Mouse (Mus musculus): ENCODE data around the gene Tmem216.

Tmem216 gene

DNA sequence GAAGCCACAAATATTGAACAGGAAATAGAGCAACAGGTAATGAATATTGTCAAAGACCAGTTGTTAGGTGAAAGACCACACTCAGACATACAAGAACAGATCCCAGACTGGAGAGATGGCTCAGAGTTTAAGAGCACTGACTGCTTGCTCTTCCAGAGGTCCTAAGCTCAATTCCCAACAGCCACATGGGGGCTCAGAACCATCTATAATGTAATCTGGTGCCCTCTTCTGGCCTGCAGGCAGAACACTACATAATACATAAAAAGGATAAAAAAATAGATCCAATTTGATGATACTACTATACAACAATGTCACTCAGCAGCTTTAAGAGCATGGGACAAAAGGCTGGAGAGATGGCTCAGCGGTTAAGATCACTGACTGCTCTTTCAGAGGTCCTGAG, 35.7 kb downstream of the Tmem216 start:
- in situ Hi-C loops (cut with MboI; ENCODE audit: low pct_unique_long_range_greater_than_20kb in 1 of 2, low sequenced_read_pairs in 2 of 2, unreplicated experiment in 1 of 2) = no loop called here

DNA sequence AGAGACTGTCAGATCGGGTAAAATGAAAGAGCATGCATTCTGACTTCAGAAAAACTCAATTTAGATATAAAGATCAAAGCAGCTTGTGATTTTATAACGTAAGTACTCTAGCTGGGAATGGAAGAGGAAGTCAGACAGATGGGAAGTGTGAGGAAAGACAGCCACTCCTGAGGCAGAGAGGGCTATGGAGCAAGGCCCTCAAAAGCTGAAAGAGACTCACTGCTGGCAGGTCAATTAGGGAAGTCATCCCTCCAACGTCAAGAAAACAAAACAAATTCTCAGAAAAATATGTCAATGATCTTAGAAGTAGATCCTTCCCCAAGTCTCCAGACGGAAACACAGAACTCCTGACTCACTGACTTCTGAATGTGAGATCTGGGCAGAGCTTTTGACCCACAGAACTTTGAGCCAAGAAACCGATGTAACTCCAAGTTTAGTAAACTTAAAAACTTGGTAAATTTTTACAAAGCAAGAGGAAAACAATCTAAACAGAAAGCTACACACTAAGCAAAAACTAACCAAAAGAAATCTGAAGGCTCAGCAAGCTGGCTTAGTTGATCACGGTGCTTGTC, 45.2 kb downstream of the Tmem216 start:
- in situ Hi-C loops (cut with MboI; ENCODE audit: low pct_unique_long_range_greater_than_20kb in 1 of 2, low sequenced_read_pairs in 2 of 2, unreplicated experiment in 1 of 2) = no loop called here

DNA sequence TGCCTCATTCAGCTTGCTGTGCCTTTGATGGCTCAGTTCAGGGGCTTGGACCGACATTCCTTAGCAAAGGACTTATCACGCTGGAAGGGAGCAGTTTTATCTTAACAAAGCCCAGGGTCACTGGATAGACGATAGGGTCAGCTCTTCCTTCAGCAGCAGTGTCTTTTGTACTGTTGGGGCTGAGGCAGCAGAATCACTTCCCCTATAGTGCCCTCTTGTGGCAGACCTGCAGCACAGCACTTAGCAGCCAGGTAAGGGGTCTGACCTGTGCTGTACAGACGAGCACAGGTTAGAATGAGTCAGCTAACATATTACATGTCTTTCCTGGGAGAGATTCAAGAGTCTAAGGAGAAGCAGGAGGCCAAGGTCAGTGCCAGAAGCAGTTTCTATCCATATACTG, 53.5 kb downstream of the Tmem216 start:
- in situ Hi-C loops (cut with MboI; ENCODE audit: low pct_unique_long_range_greater_than_20kb in 1 of 2, low sequenced_read_pairs in 2 of 2, unreplicated experiment in 1 of 2) = no loop called here

DNA sequence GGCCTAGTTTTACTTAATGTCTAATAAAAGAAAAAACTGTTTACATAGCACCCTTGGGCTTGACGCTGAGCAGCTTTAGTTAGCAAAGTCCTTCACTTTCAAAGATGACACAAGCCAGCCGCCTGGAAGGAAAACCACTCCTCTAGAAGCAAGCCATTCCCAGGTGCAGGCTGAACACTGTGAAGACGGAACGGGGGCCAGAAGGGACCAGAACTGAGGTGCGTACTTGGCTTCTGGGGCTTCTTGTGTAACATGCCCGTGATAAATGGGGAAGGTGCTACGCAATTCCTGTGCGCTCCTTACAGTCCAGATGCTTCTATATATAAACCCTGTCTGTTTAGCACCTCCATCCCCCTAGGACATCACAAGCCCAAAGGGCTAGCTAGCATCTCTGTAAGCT, 55.5 kb downstream of the Tmem216 start:
- in situ Hi-C loops (cut with MboI; ENCODE audit: low pct_unique_long_range_greater_than_20kb in 1 of 2, low sequenced_read_pairs in 2 of 2, unreplicated experiment in 1 of 2) = no loop called here

DNA sequence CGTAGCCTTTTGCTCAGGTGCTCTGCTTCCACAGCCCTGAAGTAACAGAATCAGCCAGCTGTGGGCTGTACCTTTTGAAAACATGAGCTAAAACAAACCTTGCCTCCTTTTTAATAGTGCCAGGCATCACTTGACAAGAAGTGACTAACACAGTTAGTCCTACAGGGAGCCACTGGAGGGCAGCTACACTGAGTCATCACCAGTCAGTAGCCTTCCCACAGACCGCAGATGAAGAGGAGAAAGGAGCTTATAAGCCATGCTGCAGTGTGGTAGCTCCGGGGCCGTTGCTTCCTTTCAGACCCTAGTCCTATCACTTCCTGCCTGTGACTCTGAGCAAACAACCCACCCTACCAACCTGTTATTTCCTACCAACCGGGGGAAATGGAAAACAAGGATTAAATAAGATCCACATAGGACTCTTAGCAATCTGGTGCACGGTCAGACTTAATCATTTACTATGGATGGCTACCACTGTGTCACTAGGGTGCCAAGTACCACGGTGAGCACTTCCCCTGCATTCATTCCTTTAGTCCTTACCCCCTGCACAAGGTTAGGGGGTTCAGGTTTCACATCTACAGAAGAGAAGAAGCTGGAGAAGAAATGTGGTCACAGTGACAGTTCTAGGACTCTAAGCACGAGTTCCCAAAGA, 58.4 kb downstream of the Tmem216 start:
- in situ Hi-C loops (cut with MboI; ENCODE audit: low pct_unique_long_range_greater_than_20kb in 1 of 2, low sequenced_read_pairs in 2 of 2, unreplicated experiment in 1 of 2) = loop anchor here in 1 of 2 experiments (10.0 kb wide), 1 partner anchor 173 kb away; no protein-coding TSS in a partner anchor

DNA sequence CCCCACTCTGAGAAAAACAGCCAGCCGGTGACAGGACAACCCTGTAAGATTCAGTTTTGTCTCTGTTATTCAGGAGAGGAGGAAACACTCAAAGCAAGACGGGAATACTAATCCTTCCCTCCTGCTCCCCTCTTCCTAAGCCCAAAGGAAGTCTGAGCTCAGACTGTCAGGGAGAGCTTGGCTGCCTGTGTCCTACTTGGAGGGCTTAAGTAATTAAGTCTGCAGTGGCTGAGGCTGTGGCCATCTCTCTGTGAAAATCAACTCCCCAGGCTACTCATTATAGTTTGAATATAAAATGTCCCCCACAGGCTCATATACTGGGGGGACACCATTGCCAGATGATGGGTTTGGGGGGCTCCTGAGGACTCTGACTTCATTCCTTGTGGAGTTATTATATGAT, 59.1 kb downstream of the Tmem216 start:
- in situ Hi-C loops (cut with MboI; ENCODE audit: low pct_unique_long_range_greater_than_20kb in 1 of 2, low sequenced_read_pairs in 2 of 2, unreplicated experiment in 1 of 2) = loop anchor here in 1 of 2 experiments (10.0 kb wide), 1 partner anchor 172 kb away; no protein-coding TSS in a partner anchor

DNA sequence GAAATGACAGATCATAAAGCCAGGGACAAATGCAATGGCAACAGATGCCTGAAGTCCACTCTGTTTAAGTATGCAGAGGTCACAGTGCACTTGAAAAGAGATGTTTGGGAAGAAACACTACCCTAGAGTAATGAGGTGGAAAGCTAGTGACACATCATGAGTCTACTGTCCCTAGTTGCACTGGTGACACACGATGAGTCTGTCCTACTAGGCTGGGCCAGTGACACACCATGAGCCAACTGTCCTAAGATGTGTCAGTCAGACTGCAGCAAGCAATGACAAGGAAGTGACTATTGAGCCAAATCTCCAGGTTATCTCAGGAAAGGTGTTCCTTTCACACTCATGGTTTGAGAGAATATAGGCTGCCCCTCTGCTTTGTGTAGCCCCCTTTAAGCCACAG, 60.4 kb downstream of the Tmem216 start:
- in situ Hi-C loops (cut with MboI; ENCODE audit: low pct_unique_long_range_greater_than_20kb in 1 of 2, low sequenced_read_pairs in 2 of 2, unreplicated experiment in 1 of 2) = loop anchor here in 1 of 2 experiments (10.0 kb wide), 1 partner anchor 171 kb away; no protein-coding TSS in a partner anchor

DNA sequence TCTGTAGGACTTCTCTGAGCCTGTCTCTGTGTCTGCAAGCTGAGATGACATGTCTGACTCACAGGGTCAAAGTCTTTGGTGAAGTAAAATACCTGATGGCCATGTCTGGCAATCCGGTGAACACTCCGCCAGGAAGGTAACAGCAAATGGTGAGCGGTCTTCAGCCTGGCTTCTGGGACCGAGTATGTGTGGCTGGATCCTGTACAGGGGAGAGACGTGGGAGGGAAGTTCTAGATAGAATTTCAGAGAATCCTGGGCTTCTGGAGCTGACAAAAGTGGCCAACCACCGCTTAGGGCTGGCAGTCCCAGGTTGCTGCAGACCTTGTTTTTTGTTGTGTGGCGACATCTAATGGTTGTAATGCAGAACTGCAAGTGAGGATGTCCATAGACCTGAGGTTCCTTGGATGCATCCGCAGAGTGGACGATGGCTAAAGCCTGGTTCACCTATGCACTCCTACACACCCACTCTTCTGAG, 69.7 kb downstream of the Tmem216 start:
- in situ Hi-C loops (cut with MboI; ENCODE audit: low pct_unique_long_range_greater_than_20kb in 1 of 2, low sequenced_read_pairs in 2 of 2, unreplicated experiment in 1 of 2) = loop anchor here in 1 of 2 experiments (5.0 to 10.0 kb wide), 3 partner anchors 34 to 229 kb away; no protein-coding TSS in a partner anchor

All from mouse embryonic stem cell (cell line).